Mouse (Mus musculus) megakaryocyte-erythroid progenitor cell, adult 5-6 weeks (primary cell): ENCODE results near the gene Fam168b. TPM values are rescaled to one million over a fixed set of nuclear protein-coding genes. Genes with fewer than 3 reads are reported as not detected.

Source experiments
- ATAC-seq: replicated peaks from 2 replicates; pipeline ENCODE4 v1.8.0; 2016; ENCODE audit warnings: mild to moderate bottlenecking, inconsistent platforms; ENCODE audit not compliant: severe bottlenecking, poor library complexity, low FRiP score, low TSS enrichment
- total RNA-seq, 2 experiments: library from RNA; stranded (forward) in 1 of 2; stranded (reverse) in 1 of 2; fragments of 200-1000, 215-1000 nt in 1 of 2; fragments of >200 nt in 1 of 2; fragmentation: Nextera tagmentation in 1 of 2; gene quantifications; 2 replicates each; pipeline ENCODE4 v1.2.3; 2014 to 2017

Gene Fam168b
- total RNA-seq (2014; fragmentation: Nextera tagmentation) (49.0 and 63.7 TPM in 2 replicates), total RNA-seq (2017) (48.1 and 62.1 TPM in 2 replicates)

DNA sequence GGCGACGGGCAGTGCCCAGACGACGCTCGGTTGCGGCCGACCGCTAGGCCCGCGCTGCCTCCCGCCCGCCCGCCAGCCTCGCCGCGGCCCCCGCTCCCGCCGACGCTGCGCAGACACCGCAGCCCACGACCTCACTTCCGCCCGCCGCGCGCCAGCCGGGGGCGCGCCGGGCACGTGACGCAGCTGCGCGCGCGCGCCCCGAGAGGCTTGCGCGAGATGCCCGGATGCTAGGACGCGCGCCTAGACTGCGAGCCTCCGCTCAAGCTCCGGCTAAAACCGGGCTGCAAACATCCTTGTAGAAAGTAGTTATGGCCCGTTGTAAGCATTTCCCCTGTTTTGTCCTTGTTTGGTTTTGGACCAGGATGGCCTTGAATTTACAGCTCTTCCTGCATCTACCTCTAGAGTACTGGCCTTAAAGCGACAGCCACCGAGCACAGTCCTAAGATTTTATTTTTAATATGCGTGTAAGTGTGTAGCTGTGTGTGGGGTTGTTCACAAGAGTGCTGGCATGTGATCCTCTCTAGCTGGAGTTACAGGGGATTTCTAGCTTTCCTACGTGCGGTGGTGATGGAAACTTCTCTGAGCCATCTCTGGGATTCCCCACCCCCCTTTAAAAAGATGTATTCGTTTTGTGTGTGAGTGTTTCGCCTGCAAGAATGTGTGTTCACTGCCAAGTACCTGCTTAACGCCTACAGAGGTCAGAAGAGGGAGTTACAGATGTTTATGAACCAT is at the start of gene Fam168b:
TSS of gene Fam168b (minus strand) at position 179 of the 732 bp plus-strand sequence.
- peak; percentile 62 for ATAC-seq

DNA sequence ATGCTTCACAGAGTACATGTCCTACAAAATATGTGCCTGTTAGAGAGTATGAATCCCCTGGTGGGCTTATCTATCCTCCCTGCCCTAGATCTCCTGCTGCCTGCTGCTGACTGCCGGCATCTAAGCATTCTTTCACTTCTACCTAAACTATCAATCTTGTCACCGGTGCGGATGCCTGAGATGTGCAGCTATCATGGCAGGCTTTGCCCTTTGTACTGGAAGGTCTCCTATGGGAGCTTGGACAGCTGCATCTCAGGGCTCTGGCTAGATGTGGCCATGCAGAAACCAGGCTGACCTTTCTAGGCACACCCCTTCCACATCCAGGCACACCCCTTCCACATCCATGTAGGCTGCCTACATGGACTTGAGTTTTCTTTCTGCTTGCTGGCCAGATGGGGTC is 49.6 kb upstream of the Fam168b start:
- no peak for ATAC-seq

GRCm38 (mm10) chr1:34891559-34892289 is 48.9 kb upstream of the Fam168b start:
- peak; percentile 71; the same call in 1 of the 2 replicates for ATAC-seq

DNA sequence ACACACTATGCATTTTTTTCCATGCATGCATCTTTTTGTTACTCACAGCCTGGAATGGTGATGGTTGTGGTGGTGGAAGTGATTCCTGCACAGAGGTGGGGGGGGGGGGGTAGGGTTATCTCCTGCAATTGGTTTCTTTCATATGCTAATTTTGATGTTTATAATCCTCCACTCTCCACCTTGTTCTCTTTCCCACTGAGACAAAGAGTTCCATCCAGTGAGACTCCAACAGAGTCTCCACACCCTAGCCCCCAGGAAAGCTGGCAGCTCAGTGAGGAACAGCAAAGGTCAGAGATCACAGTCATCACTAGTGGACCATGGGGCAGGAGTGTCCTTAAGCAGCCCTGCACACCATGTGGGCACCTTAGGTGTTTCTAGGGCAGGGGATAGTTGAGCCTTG is 40.9 kb upstream of the Fam168b start:
- ATAC-seq: no peak

- ATAC-seq: no peak
Observed at GRCm38 (mm10) chr1:34879611-34880010, 36.7 kb upstream of the Fam168b start.

GRCm38 (mm10) chr1:34873551-34873950 is 30.7 kb upstream of the Fam168b start:
- ATAC-seq: no peak

GRCm38 (mm10) chr1:34871170-34871569 is 28.3 kb upstream of the Fam168b start:
- ATAC-seq: no peak

- ATAC-seq: no peak
Observed at GRCm38 (mm10) chr1:34869231-34869630, 26.4 kb upstream of the Fam168b start.

- ATAC-seq: no peak
Observed at GRCm38 (mm10) chr1:34868391-34868790, 25.5 kb upstream of the Fam168b start.

GRCm38 (mm10) chr1:34867574-34867955 is 24.7 kb upstream of the Fam168b start:
- ATAC-seq: no peak

DNA sequence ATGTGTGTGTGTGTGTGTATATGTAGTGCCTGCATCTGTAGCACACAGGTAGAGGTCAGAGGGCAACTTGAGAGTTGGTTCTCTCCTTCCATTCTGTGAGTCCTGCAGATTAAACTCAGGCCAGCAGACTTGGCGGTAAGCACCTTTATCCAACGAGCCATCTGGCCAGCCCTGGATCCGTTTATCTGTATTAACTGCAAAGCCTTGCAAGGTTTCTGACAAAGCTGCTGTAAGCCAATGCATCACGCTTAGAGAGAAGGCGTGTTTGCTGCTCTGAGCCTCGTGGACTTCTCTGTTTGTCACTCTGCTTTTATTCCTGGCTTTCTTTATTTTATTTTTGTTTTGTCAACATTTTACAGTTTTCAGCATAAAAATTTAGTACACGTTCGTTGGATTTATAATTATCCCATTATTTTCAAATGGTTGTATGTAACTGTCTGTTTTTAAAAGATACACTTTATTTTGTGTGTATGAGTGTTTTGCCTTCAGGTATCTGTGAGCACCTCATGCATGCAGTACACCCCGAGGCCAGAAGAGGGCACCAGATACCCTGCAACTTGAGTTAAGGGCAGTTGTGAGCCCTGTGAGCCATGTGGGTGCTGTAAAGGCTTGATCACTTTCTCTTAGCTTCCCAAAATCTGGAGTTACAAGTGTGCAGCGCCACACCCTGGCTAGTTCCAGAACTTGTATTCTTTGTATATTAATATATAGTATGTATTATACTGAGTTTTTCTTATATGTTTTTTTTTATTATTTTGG is 24.1 kb upstream of the Fam168b start:
- ATAC-seq: peak; percentile 96

GRCm38 (mm10) chr1:34865866-34866265 is 23.0 kb upstream of the Fam168b start:
- ATAC-seq: no peak

DNA sequence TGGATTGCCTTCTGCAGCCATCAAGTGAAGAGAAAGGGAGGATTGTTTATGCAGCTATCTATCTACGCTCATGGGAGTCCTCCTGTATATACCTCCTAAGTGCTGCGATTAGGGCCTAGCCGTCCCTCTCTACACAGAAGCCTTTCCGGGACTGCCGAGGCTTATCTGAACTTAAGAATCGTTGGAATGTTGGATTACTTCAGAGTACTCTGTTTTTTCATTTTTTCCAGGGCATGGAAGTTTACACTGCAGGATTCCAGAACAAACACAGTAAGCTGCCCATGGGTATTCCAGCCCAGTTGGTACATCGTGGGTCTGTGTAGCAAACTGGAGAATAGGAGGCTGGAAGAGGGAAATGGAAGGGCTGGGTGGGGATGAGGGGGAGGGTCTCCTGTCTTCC is 21.4 kb upstream of the Fam168b start:
- no peak for ATAC-seq

DNA sequence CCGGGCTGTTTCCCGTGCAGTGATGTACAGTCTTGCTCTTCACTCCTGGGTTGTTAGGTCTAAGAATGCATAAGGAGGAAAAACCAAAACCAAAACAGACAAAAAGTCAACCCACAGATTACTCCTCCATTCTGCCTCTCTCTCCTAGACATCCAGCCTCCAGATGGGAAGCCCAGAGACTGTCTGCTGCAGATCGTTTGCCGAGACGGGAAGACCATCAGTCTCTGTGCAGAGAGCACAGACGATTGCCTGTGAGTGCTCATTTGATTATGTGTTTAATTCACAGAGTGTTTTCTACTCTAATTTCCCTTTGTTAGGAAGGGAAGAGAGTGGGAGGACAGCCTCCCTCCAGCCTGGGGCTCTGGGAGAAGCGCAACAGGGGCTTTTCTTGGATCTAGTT is 20.5 kb upstream of the Fam168b start:
- no peak for ATAC-seq

DNA sequence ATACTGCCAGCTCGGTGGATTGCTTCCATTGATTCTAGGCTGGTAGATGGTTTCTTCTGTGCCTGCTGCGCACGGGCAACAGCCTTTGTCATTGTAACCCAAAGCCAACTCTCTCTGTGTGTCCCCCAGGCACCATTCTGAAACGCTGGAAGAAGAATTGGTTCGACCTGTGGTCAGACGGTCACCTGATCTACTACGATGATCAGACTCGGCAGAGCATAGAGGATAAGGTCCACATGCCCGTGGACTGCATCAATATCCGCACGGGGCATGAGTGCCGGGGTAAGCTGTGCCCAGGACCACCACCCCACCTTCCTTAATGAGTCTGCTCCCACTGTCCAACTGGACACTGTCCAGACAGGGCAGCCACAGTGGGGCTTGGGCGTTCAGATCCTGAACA is 20.0 kb upstream of the Fam168b start:
- ATAC-seq: no peak

GRCm38 (mm10) chr1:34860205-34860604 is 17.3 kb upstream of the Fam168b start:
- ATAC-seq: no peak

DNA sequence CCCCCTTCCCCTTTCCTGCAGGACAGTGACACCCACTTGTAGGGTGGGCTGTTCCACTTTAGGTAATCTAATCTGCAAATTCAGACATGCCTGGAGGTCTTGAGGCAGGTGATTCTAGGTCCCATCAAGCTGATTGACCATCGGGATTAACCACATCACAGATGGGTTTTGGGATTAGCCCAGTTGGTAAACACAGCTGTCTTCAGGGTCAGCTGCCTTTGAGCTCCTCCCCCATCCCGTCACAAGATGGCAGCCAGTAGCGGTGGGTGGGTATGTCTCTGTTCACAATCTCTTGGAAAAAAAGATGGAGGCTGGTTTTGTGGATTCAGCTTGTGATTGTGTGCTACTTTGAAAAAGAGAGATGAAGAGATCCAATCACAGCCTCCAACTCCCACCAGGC is 16.9 kb upstream of the Fam168b start:
- ATAC-seq: no peak

- ATAC-seq: peak; percentile 76
Observed at GRCm38 (mm10) chr1:34858671-34859070, 15.8 kb upstream of the Fam168b start.

DNA sequence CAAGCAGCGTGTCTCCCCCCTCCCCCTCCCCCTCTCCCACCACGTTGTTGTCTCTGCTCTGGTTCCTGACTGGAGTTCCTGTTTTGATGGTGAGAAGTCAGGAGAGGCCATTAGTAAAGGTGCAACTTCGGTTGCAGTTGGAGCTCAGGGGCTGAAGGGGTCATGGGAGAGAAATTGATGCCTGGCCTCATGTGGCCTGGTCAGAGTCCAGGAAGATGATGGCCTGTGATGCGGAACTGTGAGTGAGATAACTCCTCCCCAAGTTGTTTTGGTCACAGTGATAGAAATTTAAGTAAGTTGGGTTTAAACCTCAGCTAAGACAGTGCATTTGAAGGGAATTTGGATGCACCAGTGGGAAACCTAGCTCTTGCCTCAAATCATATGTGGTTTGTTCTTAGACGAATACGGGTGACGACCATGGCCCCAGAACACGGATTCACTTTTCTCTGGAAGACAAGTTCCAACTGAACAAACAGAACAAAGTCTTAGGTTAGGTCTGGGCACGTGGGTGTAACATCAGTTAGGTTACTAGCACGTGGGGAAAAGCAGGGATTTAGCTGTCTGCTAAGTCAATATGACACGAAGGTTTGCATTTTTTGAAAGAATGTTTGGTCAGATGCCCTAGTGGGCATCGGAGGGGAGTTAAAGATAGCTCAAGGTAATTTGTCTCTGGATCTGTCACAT is 12.3 kb upstream of the Fam168b start:
- no peak for ATAC-seq

DNA sequence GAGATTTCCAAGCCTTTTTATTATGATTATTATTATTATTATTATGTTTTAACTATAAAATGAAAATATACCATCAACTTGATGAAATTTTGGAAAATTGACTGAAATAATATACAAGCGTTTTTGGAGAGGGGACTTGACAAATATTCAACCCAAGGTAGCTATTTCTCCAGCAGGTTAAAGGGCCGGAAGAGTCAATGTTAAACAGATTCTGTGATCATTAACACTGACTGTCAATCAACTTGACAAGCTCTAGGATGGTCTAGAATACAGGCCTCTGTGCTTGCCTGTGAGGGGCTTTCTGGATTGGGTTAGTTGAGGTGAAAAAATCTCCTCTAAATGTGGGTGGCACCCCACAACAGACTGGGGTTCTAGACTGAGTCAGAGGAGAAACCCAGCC is 10.9 kb upstream of the Fam168b start:
- no peak for ATAC-seq
